Mouse (Mus musculus) liver, adult 2 months (tissue): ENCODE measurements around the gene Anks1b.

Experiments used
- CTCF ChIP-seq: fragments of 200-500 bp; IDR thresholded peaks from 2 replicates; pipeline ENCODE4 v1.5.1; 2011; ENCODE audit warnings: low read depth, low read length, control low read depth
- POLR2A ChIP-seq: fragments of 200-500 bp; IDR thresholded peaks from 2 replicates; pipeline ENCODE4 v1.6.1; 2011; ENCODE audit warnings: low read length, control low read depth; ENCODE audit not compliant: insufficient read depth; ENCODE audit errors: extremely low read depth

DNA sequence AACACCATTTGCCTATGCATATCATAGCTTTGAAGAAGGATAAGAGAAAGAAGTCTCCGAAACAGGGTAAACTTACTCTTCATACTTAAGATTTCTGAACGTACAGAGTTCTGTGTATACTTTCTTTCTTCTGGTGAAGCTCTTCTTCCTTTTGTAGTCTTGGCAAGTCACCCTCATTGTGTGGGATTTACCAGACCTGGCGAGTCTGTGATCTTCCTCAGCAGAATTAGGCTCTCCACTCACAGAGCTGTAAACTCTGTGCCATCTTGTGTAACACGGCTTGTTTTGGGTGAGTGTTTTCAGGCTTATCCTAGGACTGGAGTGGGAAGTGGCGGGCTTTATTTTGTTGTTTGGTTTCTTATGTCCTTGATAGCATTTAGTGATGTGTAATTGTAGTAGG is 120.9 kb downstream of the Anks1b start:
- TF ChIP-seq POLR2A, result no peak
- no peak for TF ChIP-seq CTCF
